Mouse (Mus musculus) embryo, embryonic 11 days (tissue): ENCODE results near the gene Slc44a3.

Experiments
- DNase-seq: peaks from one replicate; pipeline ENCODE4 v3.0.0-alpha.2; 2015

Slc44a3 gene

DNA sequence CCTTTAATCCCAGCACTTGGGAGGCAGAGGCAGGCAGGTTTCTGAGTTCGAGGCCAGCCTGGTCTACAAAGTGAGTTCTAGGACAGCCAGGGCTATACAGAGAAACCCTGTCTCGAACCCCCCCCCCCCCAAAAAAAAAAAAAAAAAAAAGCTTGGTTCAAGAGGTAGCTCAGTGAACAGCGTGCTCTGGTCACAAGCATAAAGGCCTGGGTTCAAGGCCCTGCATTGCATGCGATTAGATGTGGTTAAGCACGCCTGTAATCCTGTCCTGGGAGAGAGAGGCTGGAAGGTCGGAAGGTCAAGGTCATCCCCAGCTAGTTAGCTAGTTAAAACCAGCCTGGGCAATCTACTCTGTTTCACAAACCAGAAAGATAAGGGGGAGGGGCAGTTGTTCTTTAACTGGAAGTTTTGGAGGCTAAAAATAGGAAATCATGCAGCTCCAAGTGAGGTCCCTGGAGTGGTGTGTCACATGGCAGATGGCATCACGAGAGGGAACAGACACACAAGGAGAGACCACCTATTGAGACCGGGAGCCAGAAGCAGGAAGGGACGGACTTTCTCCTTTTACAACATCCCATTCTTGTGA lies 113.3 kb downstream of the Slc44a3 start:
- DNase-seq = no peak

DNA sequence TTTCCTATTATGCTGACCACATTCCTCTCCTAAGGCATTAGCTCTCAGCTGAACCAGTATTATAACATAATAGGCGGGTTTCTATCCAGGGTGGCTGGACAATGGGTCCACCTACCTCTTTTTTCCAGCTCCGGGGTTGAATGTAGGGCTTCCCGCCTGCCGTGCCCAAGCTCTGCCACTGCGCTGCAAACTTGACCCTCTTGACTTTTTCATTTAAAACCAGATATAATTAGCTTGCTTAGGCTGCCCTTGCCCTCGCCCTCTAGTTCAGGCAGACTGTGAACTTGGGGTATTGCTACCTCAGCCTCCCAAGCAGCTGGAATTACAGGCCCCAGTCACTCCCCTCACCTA lies 114.0 kb downstream of the Slc44a3 start:
- DNase-seq = peak; percentile 49

DNA sequence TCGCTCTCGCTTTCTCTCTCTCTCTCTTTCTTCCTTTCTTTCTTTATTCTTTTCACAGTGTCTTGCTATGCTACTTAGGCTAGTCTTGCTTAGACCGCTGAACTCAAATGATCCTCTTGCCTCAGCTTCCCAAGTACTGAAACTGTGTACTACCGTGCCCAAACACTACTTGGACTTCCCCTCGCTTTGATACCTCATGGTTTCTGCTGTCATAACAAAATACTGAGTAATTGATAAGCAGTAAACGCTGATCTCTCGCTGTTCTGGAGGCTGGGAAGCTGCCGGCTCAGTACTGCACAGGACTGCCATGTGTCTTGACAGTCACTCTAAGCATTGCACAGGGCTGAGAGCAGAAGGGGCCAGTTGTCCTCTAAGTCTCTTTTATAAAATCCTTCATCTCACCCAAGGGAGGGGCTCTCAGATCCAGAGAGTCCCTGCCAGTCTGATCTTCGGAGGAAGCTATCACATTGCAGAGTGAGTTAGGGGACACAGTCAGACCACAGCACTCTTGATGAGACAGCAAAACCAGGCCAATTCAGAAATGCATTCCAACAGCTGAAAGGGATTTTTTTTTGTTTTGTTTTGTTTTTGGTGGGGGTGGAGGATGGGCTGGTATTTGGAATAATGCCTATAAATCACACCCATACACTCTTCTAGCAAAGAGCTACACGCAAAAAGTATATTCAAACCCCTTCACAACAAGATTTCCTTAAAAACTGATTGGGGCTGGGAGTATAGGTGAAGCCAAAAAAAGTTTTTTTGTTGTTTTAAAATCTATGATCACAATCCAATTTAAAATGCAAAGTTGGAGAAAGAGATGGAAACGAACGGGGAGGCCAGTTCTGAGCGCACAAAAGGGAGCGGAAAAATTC lies 114.6 kb downstream of the Slc44a3 start:
- peak; percentile 19 for DNase-seq

DNA sequence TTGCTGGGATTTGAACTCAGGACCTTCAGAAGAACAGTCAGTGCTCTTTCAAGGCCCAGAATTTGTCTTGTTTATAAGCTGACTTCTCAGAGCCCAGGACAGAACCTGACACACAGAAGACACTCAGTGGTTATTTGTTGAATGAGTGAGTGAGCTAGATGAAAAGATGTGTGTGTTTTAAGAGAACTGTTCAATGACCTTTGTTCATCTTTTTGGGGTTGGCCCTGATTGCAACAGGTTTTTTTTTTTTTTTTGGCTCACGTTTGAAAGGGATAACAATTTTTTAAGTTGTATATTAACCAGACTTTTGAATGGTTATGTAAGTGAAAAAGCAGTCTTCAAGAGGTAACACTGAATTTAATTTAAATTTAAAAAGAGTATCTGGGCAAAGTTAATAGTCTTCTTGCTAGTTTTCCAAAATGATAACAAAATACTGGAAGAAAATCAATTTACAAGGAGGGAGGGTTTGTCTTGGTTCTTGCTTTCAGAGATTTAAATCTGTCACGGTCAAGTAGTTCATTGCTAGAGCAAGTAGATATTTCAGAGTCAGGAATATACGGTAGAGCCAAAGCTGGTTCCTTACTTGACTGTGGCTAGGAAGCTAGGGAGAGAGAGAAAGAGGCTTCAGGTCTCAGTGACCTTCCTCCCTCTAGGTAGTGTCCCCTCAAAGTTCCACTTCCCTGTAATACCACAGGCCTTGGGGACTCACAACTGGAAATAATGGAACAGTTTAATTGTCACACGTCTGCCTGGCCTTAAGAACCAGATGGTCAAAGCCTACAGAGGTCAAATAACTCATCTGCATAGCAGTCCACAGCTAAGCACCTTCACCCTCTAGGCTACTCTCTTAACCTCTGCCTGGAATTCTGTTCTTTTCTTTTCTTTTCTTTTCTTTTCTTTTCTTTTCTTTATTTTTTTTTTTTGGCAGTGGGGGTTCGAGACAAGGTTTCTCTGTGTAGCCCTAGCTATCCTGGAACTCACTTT lies 115.7 kb downstream of the Slc44a3 start:
- no peak for DNase-seq

DNA sequence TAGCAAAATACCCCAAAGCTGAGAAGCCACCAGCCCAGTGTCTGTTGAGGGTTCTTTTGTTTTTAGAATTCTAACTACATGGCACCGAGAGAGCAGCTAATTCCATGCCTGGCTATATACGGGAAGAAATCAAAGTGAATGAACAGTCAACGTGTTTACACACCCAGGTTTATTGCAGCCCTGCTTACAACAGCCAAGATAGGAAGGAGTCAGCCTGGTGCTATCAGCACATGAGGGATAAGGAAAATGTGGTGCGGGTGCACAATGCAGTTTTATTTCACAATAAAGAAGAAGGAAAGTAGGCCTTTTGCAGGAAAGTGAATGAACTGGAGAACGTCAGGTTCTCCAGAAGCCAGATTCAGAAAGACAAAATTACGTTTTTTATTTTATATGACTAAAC lies 120.8 kb downstream of the Slc44a3 start:
- DNase-seq = no peak
